ENCODE assay signal across 13 mouse cellular contexts in the genomic region with DNA sequence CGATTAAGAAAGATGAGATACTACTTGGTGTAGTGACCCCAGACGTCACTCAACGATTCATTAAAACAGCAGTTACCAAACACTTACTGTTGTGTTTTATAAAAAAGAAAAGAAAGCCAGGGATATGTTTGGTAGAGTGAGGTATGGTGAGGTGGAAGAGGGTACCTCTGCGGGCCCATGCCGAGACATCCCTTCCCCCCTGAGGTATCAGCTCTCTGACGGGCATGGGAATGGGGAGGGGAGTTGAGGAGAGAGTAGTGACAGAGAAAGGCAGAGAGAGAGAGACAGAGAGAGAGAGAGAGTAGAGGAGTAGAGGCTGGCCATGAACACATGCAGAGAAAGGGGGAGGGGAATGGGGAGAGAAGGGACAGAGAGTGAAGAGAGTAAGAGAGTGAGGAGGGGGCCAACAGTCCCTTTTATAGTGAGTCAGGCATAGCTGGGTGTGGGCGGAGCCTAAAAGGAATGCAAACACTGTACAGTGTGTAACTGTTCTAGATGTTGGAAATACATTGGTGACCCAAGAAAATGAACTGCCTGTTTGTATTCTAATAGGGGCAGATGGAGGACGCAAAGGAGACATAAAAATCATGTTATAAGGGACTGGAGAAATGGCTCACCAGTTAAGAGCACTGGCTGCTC.
DNase-seq lines count a peak whose midpoint lies in the region; ATAC-seq and TF ChIP-seq lines count a peak whose summit lies in the region.
"Had no signal": no experiment of that assay in that cellular context is flagged by ENCODE, and none has a peak within 500 bp of the region (broad histone marks: within the 10 kb centered on the region; RNA-seq: fewer than 3 reads in every experiment).

No protein-coding gene starts in this region.

- ATAC-seq in lung, embryonic 15.5 days (ENCODE audit: borderline replicate concordance, extremely low read depth, low FRiP score, low TSS enrichment) = peak; percentile 43; the same call in 1 of the 2 replicates
- ATAC-seq in forebrain, embryonic 14.5 days = peak; percentile 21; the same call in 1 of the 2 replicates
- peak; percentile 74 for ATAC-seq in midbrain, embryonic 13.5 days

- H3K9ac ChIP-seq in lung, embryonic 15.5 days = no peak overlapping the region
- H3K9ac ChIP-seq in forebrain, embryonic 14.5 days (ENCODE audit: low read length) = no peak overlapping the region
- no peak overlapping the region for H3K9ac ChIP-seq in midbrain, embryonic 13.5 days (replicated peaks)
- H3K9ac ChIP-seq: embryonic facial prominence, embryonic 12.5 days; stomach, embryonic 15.5 days had no signal

- 55% methylated on average over 8 of the region's 8 CpGs for WGBS in heart, embryonic 10.5 days
- WGBS in lung, embryonic 15.5 days = 37% methylated on average over 8 of the region's 8 CpGs
- WGBS in lung, adult 2 months = 52% methylated on average over 8 of the region's 8 CpGs
- WGBS in forebrain, embryonic 14.5 days = 75% methylated on average over 8 of the region's 8 CpGs
- WGBS in midbrain, embryonic 13.5 days = 75% methylated on average over 8 of the region's 8 CpGs

- TF ChIP-seq CTCF in lung, adult 2 months (IDR thresholded peaks at IDR 0.05; ENCODE audit: insufficient read depth, low read length) = no peak

- 0 out of 2 replicates have a peak overlapping the region, but pooled peaks have one; percentile 6 for H3K4me2 ChIP-seq in lung, embryonic 15.5 days
- no peak overlapping the region for H3K4me2 ChIP-seq in forebrain, embryonic 14.5 days (ENCODE audit: low read length)
- no peak overlapping the region for H3K4me2 ChIP-seq in midbrain, embryonic 13.5 days (replicated peaks)
- H3K4me2 ChIP-seq: embryonic facial prominence, embryonic 12.5 days; liver, embryonic 11.5 days; stomach, embryonic 15.5 days had no signal

- peaks cover 53% of the 10 kb centered on the region for H3K4me1 ChIP-seq in heart, embryonic 10.5 days
- H3K4me1 ChIP-seq in lung, embryonic 15.5 days = peaks cover 40% of the 10 kb centered on the region
- peaks cover 6% of the 10 kb centered on the region for H3K4me1 ChIP-seq in lung, adult 2 months (ENCODE audit: control insufficient read depth, insufficient read depth, low read length)
- H3K4me1 ChIP-seq in forebrain, embryonic 14.5 days (ENCODE audit: control insufficient read depth, insufficient read depth, low read length) = peaks cover 10% of the 10 kb centered on the region
- H3K4me1 ChIP-seq in midbrain, embryonic 13.5 days (replicated peaks) = peaks cover 21% of the 10 kb centered on the region
- H3K4me1 ChIP-seq: embryonic facial prominence, embryonic 12.5 days; stomach, embryonic 15.5 days had no signal

- no peaks in the 10 kb centered on the region for H3K27me3 ChIP-seq in heart, embryonic 10.5 days (ENCODE audit: insufficient read depth, poor library complexity, severe bottlenecking)
- no peaks in the 10 kb centered on the region for H3K27me3 ChIP-seq in lung, embryonic 15.5 days
- H3K27me3 ChIP-seq in forebrain, embryonic 14.5 days (replicated peaks; ENCODE audit: control insufficient read depth, insufficient read depth, low read length) = no peaks in the 10 kb centered on the region
- H3K27me3 ChIP-seq in midbrain, embryonic 13.5 days = no peaks in the 10 kb centered on the region
- H3K27me3 ChIP-seq: embryonic facial prominence, embryonic 12.5 days; stomach, embryonic 15.5 days had no signal

- H3K27ac ChIP-seq in heart, embryonic 10.5 days = peak overlapping the region; percentile 89
- peak overlapping the region; percentile 84; the same call in 1 of the 2 replicates for H3K27ac ChIP-seq in lung, embryonic 15.5 days
- H3K27ac ChIP-seq in forebrain, embryonic 14.5 days (ENCODE audit: low read depth, low read length) = no peak overlapping the region
- H3K27ac ChIP-seq in midbrain, embryonic 13.5 days = peak overlapping the region; percentile 64
- H3K27ac ChIP-seq: embryonic facial prominence, embryonic 12.5 days had no signal

- no peak for DNase-seq in heart, embryonic 10.5 days (ENCODE audit: low spot score)
- DNase-seq in heart, adult 18-20 months = no peak
- DNase-seq in lung, adult 2 months = no peak
- DNase-seq in forebrain, embryonic 14.5 days (ENCODE audit: low spot score) = no peak
- DNase-seq in liver = no peak
- DNase-seq in right cerebral cortex, postnatal 4 days = no peak
- DNase-seq: cerebellum, adult 2 months; right cerebral cortex, postnatal 14 days had no signal

- TF ChIP-seq POLR2A in lung, adult 2 months (IDR thresholded peaks at IDR 0.05; ENCODE audit: borderline replicate concordance, extremely low read depth, low read depth, low read length) = no peak

- H3K36me3 ChIP-seq in heart, embryonic 10.5 days = no peaks in the 10 kb centered on the region
- H3K36me3 ChIP-seq in lung, embryonic 15.5 days = no peaks in the 10 kb centered on the region
- no peaks in the 10 kb centered on the region for H3K36me3 ChIP-seq in forebrain, embryonic 14.5 days (ENCODE audit: control insufficient read depth, insufficient read depth, low read length)
- H3K36me3 ChIP-seq in midbrain, embryonic 13.5 days = no peaks in the 10 kb centered on the region
- H3K36me3 ChIP-seq: embryonic facial prominence, embryonic 12.5 days; stomach, embryonic 15.5 days had no signal

- H3K4me3 ChIP-seq in heart, embryonic 10.5 days = no peak overlapping the region
- H3K4me3 ChIP-seq in lung, embryonic 15.5 days = no peak overlapping the region
- no peak overlapping the region for H3K4me3 ChIP-seq in lung, adult 2 months (replicated peaks; ENCODE audit: extremely low read depth, low read depth, low read length)
- H3K4me3 ChIP-seq in forebrain, embryonic 14.5 days (ENCODE audit: low read depth, low read length) = no peak overlapping the region
- no peak overlapping the region for H3K4me3 ChIP-seq in midbrain, embryonic 13.5 days (replicated peaks)
- H3K4me3 ChIP-seq: embryonic facial prominence, embryonic 12.5 days; stomach, embryonic 15.5 days had no signal

- no peaks in the 10 kb centered on the region for H3K9me3 ChIP-seq in heart, embryonic 10.5 days
- no peaks in the 10 kb centered on the region for H3K9me3 ChIP-seq in lung, embryonic 15.5 days
- H3K9me3 ChIP-seq in forebrain, embryonic 14.5 days (replicated peaks; ENCODE audit: control insufficient read depth, low read length) = no peaks in the 10 kb centered on the region
- no peaks in the 10 kb centered on the region for H3K9me3 ChIP-seq in midbrain, embryonic 13.5 days
- H3K9me3 ChIP-seq: embryonic facial prominence, embryonic 12.5 days; stomach, embryonic 15.5 days had no signal

Comparison
In these comparisons a context has a peak if more than half of its experiments do, and no peak if none do; other contexts are left out.
1. ATAC-seq: peak in every context shown above with its lines; median percentile 74 in midbrain, embryonic 13.5 days; 43 in lung, embryonic 15.5 days; 21 in forebrain, embryonic 14.5 days.